Mouse (Mus musculus) bone marrow macrophage, adult 2 months (primary cell): ENCODE results near the gene Smim1.

Source experiments
- CTCF ChIP-seq: IDR thresholded peaks from 2 replicates; pipeline ENCODE4 v1.5.1; 2012; ENCODE audit warnings: low read depth, mild to moderate bottlenecking, low read length, moderate library complexity
- POLR2A ChIP-seq: IDR thresholded peaks from 2 replicates; pipeline ENCODE4 v1.6.1; 2012; ENCODE audit warnings: mild to moderate bottlenecking, low read depth, low read length, borderline replicate concordance

- TF ChIP-seq CTCF = no peak
- TF ChIP-seq POLR2A = no peak
Measured at GRCm38 (mm10) chr4:154051401-154051800, 25.4 kb upstream of the Smim1 start.
